Mouse (Mus musculus): ENCODE measurements at regions not wholly inside any gene's neighbourhood (a gene's known extent, or its start where the extent isn't known, plus 50 kb on each side); places are given as distances from the start of the nearest gene placed in this dataset.

DNA sequence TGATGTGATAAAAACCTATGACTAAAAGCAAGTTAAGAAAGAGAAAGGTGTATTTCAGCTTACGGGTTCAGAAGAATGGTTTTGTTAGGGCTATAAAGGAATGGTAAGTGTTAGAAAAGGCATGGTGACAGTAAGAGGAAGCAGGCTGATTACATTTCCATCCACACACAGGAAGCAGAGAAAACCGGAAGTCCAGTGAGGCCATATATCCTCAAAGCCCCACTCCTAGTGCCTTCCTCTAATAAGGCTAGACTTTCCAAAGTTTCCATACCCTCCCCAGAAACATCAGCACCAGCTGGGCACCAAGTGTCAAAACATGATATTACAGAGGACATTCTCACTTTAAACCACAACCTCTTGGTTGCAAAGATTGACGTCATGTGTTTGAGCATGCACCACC is 316.3 kb downstream of the Klf5 start:
- DNase-seq, result no peak

GRCm38 (mm10) chr14:99616655-99617335 is 318.3 kb downstream of the Klf5 start:
- DNase-seq, result no peak

DNA sequence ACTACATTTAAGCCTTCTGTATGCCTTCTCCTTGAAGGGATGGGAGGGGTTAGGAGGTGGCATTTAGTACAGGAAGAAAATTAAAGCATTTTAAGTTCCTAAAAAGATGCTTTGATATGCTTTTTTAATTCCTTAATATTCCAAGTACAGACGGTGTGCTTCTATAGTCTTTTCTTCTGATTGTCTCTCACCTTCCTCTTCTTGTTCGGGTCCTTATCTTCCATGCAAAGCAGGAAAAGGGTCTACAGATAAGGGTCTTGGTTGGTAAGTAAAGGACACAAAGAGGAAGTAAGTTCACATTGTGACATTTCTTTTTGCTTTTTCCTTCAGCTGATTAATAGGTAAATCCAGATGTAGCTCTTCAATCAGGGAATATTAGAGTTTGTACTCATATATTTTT is 318.9 kb downstream of the Klf5 start:
- no peak for DNase-seq

- DNase-seq, result no peak
These were observed 323.0 kb downstream of the Klf5 start for GRCm38 (mm10) chr14:99621538-99621937.

DNA sequence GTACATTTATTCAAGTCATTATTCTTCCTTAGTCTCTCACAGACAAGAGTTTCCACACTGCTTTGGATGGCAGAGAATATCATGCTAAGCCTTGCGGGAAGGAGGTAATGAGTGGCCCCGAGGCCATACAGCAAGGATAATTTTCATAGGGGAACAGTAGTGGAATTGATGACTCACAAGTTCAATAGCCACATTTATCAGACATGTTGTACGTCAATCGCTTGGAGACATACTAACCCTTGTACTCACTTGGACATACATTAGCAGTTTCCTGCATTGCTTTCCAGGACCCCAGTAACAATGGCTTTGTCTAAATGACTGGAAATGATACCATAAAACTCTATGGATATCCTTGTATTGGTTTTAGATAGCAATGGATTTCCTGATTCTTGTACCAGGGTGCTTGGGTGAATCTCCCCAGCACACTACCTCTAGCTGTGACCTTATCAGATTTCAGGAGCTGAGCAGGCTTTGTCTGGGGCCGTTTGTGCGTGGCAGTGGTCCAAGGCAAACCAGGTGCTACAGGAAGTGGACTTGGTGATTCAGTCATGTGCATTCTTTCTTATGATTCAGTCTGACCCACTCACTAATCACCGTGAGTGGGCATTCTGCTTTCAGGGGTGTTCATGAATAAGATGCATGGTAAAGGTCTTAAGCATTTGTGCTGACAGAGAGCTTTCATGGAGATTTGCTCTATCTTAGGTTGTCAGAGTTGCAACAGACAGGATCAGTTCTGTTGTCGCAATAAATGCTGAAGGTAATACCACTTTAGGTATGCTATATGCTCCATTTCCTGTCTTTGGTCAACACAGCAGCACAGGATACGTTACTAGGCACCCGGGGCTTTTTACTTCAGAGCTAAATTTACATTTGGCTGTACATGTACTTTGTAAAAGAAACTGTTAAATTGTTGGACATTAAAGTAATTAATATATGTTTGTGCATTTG is 326.2 kb downstream of the Klf5 start:
- DNase-seq, result no peak

- DNase-seq, result no peak
These were observed 329.1 kb downstream of the Klf5 start for GRCm38 (mm10) chr14:99627615-99628014.

DNA sequence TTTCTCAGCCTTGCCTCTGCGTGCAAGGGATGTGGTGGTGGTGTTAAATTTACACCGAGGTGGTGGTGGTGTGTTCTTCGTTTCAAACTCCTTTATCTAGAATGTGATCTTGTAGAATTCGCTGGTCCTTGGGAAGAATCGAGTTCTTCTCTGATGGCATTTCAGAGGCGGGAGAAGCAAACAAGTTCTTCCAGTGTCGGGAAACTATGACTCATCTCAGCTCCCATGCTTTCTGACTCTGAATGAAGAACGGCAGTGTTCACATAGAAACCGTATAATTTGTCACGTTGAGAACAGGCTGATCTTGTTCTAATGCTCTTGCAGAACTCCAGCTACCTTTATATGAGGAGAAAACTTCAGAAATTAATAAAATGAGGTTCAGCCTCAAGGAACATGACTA is 332.6 kb downstream of the Klf5 start:
- peak; percentile 12 for DNase-seq

DNA sequence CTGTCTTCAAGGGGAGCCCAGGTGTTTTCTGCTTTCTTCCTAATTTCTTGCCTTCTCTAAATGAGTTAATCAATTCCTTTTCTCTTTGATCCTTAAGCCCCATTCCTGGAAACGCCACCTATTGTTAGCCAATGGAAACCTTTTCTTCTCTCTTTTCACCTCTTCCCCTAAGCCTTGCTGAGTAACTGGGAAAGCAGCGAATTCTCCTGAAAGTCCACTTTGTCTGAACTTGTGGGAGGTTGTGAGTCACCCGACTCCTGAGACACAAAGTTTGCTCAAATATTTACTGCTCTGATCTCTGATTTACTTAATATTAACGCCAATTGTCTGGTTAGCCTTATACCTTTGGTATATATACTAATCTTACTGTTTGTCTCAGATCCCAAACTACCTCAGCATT is 334.0 kb downstream of the Klf5 start:
- DNase-seq, result no peak

DNA sequence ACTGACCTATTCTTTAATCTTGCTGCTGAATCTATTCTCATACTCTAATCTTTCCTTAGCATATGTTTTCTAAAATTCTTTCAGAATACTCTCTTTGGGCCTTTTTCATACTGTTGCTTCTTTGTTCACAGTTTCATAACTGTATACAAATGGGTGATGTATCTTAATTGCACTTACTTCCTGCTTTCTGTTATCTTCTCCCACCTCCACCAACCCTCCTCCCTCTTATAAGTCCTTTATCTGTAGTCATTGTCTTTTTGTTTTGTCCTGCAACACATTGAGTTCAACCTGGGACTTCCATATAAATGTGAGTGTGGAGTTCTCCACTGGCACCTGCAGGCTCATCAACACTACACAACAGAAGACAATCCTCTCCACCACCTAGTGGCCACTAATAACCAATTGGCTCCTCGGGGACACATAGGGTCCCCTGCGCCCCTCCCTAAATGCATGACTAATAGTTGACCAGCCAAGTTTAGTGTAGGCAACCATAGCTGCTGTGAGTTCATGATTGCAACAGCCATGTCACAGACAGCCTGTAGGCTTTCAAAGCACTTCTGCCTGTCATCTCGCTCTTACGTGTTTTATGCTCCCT is 337.2 kb downstream of the Klf5 start:
- DNase-seq, result no peak

DNA sequence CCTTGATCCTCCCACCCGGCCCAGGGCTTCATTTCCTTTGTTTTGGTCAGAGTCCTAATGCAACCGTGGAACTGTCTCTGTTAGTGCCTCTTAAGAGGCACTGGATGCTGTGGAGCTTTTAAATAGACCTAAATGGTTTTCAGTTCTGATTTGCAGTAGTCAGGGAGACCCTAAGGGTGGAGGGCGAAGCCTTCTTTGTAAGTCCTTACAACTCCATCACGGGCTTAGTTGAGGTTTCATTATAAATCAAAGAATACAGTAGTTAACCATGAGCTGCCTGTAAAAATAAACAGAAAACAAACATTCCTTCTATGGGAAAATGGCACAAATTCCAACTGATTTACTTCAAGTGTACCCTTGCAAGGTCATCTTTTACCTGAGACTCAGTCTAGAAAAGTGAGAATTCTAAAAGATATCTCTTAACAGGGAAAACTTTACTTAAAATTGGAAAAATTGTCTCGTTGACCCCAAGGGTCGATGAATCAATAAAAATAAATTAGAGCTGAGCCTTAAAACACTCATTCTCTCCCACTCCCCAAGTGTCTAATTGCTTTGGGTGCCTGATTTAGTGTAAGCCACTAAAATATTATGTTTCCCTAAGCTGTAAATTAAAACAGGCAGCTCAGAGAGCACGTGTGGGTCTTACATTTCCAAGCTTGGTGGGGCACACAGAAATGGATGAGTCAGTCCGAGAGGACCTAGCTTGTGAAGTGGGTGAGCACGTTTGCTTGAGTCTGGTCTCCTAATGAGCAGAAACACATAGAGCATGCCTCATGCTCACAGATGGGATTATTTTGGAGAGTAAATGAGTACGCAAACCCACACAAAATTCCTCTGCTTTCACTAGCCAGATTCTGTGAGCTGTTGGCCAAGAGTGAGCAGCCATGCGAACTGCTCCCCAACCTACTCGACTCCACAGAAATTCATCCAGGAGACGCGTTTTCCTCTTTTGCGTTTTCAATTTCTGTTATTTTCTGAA is 343.3 kb downstream of the Klf5 start:
- DNase-seq, result no peak

DNA sequence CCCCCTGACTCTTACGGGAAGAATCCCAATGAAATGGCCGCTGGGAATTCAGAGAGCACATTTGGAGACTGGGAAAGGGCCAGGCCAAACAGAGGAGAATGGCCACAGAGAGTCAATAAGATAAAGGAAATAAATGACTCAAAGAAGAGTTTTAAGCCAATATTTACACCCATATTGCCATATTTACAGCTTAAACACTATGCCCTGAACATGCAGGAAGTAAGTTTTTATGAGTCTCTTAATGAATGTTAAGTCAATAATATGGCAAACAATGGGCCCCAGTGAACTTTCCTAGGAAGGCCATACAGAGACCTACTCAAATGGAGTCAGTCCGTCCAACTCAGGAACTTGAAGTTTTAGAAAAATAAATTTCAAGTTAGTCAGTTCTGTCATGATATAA is 347.8 kb downstream of the Klf5 start:
- DNase-seq, result no peak

GRCm38 (mm10) chr14:99674399-99674798 is 375.9 kb downstream of the Klf5 start:
- no peak for DNase-seq

DNA sequence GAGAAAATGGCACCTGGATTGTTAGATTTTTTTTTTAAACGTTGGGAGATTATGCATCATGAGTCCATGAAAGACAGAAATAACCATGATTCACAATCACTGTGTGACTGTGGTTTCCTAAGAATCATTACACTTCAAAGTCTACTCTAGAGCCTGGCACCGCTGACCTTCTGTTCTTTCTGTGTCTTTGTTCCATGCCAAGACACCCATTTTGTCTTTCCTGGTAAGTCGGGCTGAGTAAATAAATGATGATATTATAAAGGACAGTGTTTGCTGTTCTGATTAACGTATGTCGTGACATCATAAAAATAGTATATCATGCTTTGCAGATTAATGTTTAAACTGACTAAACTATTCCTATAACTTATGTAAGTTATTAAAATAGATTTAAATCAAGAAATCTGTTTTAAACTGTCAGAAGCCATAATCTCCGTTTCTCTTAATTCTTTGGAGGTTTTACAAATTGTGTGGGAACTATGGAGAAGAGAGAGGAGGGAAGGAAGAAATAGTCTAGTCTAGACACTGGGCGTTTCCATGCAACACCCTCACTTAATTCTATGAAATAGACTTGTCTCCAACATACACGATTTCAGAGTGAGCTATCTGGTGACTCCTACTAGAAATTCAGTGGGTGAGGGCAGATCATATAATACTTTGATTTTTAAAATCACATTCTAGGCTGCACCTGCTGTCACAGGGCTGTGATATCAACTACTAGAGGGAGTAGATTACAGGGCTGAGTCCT is 388.7 kb downstream of the Klf5 start:
- DNase-seq, result no peak

DNA sequence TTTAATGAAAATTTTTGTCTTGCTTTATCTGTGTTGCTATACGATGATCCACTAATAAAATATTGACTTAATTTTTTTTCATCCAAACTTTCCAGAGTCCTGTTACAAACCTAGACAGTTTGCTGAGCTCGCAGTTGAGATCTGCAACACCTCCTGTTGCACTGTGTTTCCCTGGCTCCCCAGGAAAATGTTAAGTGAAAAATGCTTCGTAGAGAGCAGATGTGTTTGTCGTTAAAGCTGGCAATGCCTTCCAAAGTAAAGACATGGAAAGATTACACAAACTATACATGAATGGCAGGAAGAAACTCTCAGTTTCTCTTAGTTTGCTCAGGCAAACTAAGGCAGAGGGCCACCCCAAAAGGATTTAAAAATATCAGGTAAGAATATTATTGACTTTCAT is 389.9 kb downstream of the Klf5 start:
- DNase-seq, result no peak

GRCm38 (mm10) chr14:99696301-99696700 is 397.8 kb downstream of the Klf5 start:
- DNase-seq, result no peak

DNA sequence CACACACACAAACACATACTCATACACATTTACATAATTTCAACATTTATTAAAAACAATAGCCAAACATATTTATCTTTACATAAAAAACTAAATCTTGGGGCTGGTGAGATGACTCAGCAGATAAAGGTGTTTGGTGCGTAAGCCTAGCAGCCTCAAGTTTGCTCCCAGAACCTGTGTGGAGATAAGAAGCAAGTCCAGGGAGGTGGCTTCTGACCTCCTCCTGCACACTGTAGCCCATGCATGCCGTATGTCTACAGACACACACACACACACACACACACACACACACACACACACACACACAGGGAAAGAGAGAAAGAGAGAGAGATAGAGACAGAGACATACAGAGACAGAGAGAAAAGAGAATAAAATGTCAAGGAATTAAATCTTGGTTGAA is 401.1 kb downstream of the Klf5 start:
- DNase-seq, result no peak

GRCm38 (mm10) chr14:99706004-99706403 is 407.5 kb downstream of the Klf5 start:
- DNase-seq, result no peak

- DNase-seq, result no peak
These were observed 409.6 kb downstream of the Klf5 start for GRCm38 (mm10) chr14:99708066-99708465.

DNA sequence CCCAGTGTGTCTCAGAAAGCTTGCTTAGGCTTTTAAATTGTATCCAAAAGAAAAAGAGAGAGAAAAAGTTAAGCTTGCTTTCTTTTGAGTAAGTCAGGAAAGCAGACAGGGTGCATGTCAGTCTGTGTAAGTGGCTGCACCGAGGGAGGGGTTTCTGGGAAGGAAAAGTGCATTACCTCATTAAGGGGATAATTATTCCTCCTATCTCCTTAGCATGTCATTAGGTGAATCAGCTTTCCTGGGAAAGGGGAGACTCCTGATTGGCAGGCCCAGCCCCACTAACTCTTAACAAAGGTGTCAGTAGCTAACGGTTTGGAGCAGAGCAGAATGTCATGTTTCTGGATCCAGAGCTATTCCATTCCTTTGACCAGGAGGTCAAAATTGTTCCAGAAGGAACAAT is 411.3 kb downstream of the Klf5 start:
- no peak for DNase-seq

DNA sequence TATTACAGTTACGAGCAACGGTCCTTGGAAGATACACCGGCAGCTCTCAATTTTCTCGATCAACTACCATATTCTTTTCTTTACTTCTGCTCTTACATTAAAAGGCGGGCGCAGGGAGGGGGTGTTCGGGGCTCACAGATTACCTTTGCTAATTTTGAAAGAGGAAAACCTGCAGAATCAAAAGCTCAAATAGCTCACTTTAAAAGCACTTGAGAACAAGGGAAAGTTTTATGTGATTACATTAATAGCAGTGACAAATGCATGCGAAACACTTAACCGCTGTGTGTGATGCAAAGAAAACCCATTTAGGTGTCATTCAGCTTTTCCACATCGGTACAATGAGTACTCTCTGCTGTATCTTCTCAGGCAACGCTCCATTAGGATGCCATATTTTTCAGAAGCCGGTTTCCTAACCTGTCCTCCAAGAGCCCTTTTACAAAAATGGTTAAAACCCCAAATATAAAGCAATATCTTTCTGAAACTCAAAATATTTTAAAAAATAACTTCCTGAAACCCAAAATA is 412.2 kb downstream of the Klf5 start:
- DNase-seq, result no peak

- DNase-seq, result no peak
These were observed 414.1 kb downstream of the Klf5 start for GRCm38 (mm10) chr14:99712624-99713023.

Data from adrenal gland, postnatal 14 days (tissue).